Mouse (Mus musculus): ENCODE measurements around the gene Proser3.
A peak's percentile ranks its signal among the peaks of the same experiment; 100 is the strongest.

The Proser3 gene

GRCm38 (mm10) chr7:30552102-30553020, at the start of gene Proser3, which contains the start of gene Hspb6:
TSS of gene Proser3 (minus strand) at chr7:30552299.
TSS of gene Hspb6 (plus strand) at chr7:30552178.
- DNase-seq (ENCODE audit: low spot score), result peak; percentile 95

GRCm38 (mm10) chr7:30600651-30601050, 48.6 kb upstream of the Proser3 start:
- DNase-seq (ENCODE audit: low spot score), result no peak

DNA sequence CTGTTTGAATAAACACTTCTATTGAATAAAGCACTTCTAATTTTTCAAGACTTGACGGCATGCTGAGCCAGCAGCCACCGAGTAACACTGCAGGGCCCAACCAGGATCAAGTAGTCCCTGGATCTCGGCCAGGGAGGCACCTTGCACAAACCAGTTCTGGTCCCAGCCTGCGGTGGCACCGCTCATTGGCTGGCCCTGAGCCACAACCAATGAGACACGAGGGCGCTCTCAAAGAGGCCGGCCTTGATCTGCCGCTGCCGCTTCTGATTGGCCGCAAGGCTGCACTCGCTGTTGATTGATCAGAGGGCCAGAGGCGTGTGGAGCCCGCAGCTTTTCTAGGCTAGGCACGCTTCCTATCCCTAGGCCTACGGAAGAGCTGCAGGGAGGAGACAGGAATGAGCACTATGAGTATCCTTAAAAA, 47.8 kb upstream of the Proser3 start:
- DNase-seq (ENCODE audit: low spot score), result peak; percentile 48

GRCm38 (mm10) chr7:30598786-30599185, 46.7 kb upstream of the Proser3 start, which contains the start of gene Zbtb32:
TSS of gene Zbtb32 (minus strand) at chr7:30598909.
- DNase-seq (ENCODE audit: low spot score), result no peak

DNA sequence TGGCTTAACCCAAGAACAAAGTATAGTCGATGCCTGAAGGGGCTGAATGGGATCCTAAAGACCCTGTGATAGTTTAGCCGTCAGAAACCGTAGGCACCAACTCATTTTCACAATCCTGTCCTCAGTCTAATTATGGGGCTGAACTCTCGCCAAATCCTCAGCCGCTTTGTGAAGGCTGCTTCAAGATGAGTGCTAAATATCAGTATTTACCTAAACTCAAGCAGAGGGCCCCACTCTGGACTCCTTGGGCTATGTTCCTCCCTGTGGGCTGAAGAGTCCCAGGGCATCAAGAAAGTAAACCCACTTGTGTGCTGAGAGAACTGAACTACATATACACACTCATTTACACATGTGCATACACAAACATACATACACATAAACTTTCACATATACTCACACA, 44.7 kb upstream of the Proser3 start:
- no peak for DNase-seq (ENCODE audit: low spot score)

DNA sequence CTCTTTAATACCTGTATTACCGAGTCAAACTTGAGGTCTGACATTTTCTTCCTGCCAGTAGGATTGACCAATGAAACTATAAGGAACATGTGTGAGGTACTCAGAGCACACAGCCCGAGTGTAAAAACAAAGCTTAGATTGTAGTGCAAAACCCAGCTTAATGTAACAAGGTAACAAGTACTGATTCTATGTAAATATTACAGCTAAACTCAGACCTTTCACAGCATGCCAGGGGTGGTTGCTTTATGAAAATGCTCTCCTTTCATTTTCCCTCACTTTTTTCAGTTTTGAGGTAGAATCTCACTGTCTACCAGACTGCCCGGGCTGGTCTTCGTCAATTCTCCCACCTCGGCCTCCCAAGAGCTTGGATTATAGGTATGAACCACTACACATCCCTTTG, 44.0 kb upstream of the Proser3 start:
- no peak for DNase-seq (ENCODE audit: low spot score)

GRCm38 (mm10) chr7:30594510-30595024, 42.5 kb upstream of the Proser3 start:
- no peak for DNase-seq (ENCODE audit: low spot score)

DNA sequence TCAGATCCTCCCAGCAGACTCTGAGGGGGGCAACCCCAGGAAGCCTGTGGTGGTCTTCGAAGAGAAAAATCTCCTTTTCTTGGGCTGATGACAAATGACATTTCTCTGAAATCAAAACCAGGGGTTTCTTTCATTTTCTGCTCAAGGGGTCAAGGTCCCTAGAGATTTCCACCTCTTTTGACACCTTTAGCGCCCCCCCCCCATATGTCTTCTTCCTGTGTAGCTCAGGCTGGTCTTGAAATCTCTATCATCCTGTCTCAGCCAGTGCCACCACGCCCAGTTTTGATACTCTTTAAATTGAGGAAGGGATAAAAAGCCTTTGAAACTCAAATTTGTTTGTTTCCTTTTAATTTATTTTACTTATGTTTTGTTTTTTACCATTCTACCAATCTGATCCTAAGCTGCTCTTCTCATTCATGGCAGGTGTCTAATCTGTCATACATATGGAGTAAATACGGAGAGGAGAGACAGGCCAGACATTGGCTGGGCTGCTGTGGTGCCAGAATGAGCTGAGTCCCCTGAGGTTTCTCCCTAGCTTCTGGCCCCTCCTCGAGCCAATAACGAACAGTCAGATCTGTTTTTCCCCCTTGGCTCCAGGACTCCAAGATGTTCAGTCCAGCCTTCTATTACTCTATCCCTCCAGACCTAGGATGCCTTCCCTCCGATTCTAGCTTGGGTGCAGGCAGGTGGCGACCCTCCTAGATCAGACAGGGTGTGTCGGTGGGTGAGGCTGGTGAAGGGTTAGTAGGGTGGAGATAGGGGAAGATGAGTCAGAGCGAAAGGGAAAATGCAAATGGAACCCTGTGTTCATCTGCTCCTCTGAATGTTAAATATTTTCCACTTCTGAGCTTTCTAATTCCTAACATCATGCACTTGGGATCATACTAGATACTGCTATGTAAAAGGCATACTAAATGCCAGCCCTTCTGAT, 41.7 kb upstream of the Proser3 start:
- DNase-seq (ENCODE audit: low spot score), result no peak

GRCm38 (mm10) chr7:30592772-30593423, 40.8 kb upstream of the Proser3 start:
- no peak for DNase-seq (ENCODE audit: low spot score)

GRCm38 (mm10) chr7:30591605-30591951, 39.5 kb upstream of the Proser3 start:
- DNase-seq (ENCODE audit: low spot score), result no peak

- DNase-seq (ENCODE audit: low spot score), result no peak
These were observed 39.0 kb upstream of the Proser3 start for GRCm38 (mm10) chr7:30590927-30591604.

- DNase-seq (ENCODE audit: low spot score), result peak; percentile 60
These were observed 37.6 kb upstream of the Proser3 start for GRCm38 (mm10) chr7:30589435-30590301.

GRCm38 (mm10) chr7:30588676-30589434, 36.8 kb upstream of the Proser3 start, which contains the start of gene Kmt2b:
TSS of gene Kmt2b (minus strand) at chr7:30588726.
- DNase-seq (ENCODE audit: low spot score), result peak; percentile 86

DNA sequence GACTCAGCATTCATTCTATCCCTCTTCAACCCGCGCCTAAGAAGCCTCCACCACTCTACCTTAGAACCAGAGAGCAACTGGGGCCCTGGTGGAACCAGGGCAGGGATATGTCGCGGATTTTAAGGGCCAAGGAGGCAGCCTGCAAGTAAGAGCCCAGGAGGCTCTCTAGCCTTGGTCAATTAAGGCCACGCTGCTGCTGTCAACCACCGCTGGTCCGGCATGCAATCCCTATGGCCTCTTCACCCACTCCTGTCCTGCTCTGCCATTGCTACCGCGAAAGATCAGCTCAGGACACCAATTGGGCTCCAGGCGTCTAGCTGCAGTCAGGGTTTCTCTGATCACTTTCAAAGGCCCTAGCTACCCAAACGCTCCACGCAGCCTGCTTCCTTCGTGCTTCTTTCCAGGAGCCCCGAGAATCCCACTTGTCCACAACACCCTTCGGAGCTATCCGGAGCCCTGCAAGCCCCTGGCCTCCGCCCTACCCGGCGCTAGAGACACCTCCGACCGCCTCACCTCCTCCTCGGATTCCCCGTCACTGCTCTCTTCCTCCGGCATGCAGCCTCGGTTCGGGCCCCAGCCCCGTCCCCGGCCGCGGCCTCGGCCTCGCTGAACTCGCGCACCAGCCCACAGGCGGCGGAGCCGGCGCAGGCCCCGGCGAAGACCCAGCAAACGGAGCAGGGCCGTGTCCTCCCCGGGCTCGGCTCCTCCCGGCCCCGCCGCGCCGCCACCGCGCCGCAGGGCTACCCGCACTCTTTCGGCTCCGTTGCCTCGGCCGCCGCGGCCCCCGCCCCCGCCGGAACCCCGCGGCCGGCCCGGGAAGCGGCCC, 36.0 kb upstream of the Proser3 start:
- DNase-seq (ENCODE audit: low spot score), result peak; percentile 62

GRCm38 (mm10) chr7:30586455-30587020, 34.4 kb upstream of the Proser3 start:
- no peak for DNase-seq (ENCODE audit: low spot score)

- DNase-seq (ENCODE audit: low spot score), result no peak
These were observed 33.1 kb upstream of the Proser3 start for GRCm38 (mm10) chr7:30585170-30585569.

DNA sequence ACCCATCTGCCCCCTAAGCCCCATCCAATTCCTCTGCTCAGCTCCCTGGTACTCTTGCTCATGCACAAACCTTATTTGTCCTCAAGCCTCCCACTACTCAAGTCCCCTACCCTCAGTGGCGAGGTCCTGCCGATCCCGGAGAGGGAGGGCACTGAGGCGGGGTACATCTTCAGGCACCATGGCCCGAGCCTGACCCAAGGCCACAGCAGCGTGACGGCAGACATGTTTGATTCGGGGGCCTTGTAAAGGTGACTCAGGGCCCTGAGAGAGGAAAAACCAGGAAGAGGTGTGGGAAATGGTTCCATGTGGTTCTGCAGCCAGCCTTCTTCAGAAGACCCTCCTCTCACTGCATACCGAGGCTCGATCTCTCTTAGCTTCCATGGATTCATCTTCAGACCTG, 32.2 kb upstream of the Proser3 start:
- DNase-seq (ENCODE audit: low spot score), result no peak

- DNase-seq (ENCODE audit: low spot score), result no peak
These were observed 29.4 kb upstream of the Proser3 start for GRCm38 (mm10) chr7:30581547-30581946.
